Mouse (Mus musculus) CH12.LX (cell line): ENCODE data around the gene Gm609. TPM values are rescaled to one million over a fixed set of nuclear protein-coding genes. Genes with fewer than 3 reads are reported as not detected.

Experiments used
- DNase-seq: peaks from one replicate; pipeline ENCODE4 v3.0.0-alpha.2; 2013; ENCODE audit errors: extremely low read depth
- H3K27ac ChIP-seq: 2 replicates; pipeline ENCODE4 v1.5.1; 2012; ENCODE audit warnings: low read depth, mild to moderate bottlenecking, control low read depth, moderate library complexity; ENCODE audit not compliant: insufficient read depth
- H3K27me3 ChIP-seq: replicated peaks from 2 replicates; pipeline ENCODE3; 2012; ENCODE audit warnings: inconsistent platforms
- H3K36me3 ChIP-seq, 2 experiments: replicated peaks in 1 of 2; 2 replicates each; pipeline versions ENCODE3 to v1.6.1; 2012; ENCODE audit warnings: inconsistent platforms in 1 of 2, low read length in 1 of 2, mild to moderate bottlenecking in 1 of 2, mixed read lengths in 1 of 2, moderate library complexity in 1 of 2; ENCODE audit not compliant: control insufficient read depth in 1 of 2, insufficient read depth in 1 of 2
- H3K4me1 ChIP-seq, 2 experiments: 2 replicates each; pipeline ENCODE4 v1.6.1; 2012; ENCODE audit warnings: inconsistent platforms in 1 of 2, moderate library complexity in 1 of 2; ENCODE audit not compliant: insufficient read depth in 2 of 2, control insufficient read depth in 1 of 2
- H3K4me2 ChIP-seq: 2 replicates; pipeline ENCODE4 v1.6.1; 2012; ENCODE audit warnings: low read depth, mild to moderate bottlenecking, control low read depth; ENCODE audit not compliant: poor library complexity, insufficient read depth, severe bottlenecking
- H3K4me3 ChIP-seq, 3 experiments: fragments of 150-350 bp in 1 of 3; sonication (generic) in 1 of 3; replicated peaks in 1 of 3; 2 replicates each; pipeline versions ENCODE3 to v1.5.1; 2011 to 2012; ENCODE audit warnings: low read depth in 2 of 3, low read length in 2 of 3, mild to moderate bottlenecking in 2 of 3, moderate library complexity in 2 of 3, control low read depth in 1 of 3, improper control_type of control experiment in 1 of 3, inconsistent platforms in 1 of 3, mixed read lengths in 1 of 3; ENCODE audit not compliant: poor library complexity in 1 of 3
- H3K79me2 ChIP-seq: replicated peaks from 2 replicates; pipeline ENCODE4 v1.6.1; 2012; ENCODE audit warnings: mild to moderate bottlenecking, moderate library complexity; ENCODE audit not compliant: control insufficient read depth, poor library complexity, insufficient read depth, severe bottlenecking; ENCODE audit errors: extremely low read depth
- H3K9ac ChIP-seq: 2 replicates; pipeline ENCODE4 v1.6.1; 2012; ENCODE audit warnings: low read depth, mild to moderate bottlenecking, control low read depth, moderate library complexity; ENCODE audit not compliant: insufficient read depth
- H3K9me3 ChIP-seq: replicated peaks from 2 replicates; pipeline ENCODE3; 2012; ENCODE audit warnings: low read length, inconsistent platforms, mixed read lengths
- CHD1 ChIP-seq: IDR thresholded peaks from 2 replicates; pipeline ENCODE4 v1.6.1; 2012; ENCODE audit warnings: low read depth, low read length, improper control_type of control experiment, inconsistent platforms
- CHD2 ChIP-seq: IDR thresholded peaks from 2 replicates; pipeline ENCODE4 v1.6.1; 2011; ENCODE audit warnings: low read length, improper control_type of control experiment
- CTCF ChIP-seq, 2 experiments: IDR thresholded peaks in 1 of 2; conservative IDR thresholded peaks in 1 of 2; 2 replicates each; pipeline ENCODE4 v1.5.1; 2011 to 2012; ENCODE audit warnings: low read depth in 2 of 2, low read length in 2 of 2, improper control_type of control experiment in 1 of 2, inconsistent platforms in 1 of 2, mild to moderate bottlenecking in 1 of 2, moderate library complexity in 1 of 2
- E2F4 ChIP-seq: IDR thresholded peaks from 2 replicates; pipeline ENCODE4 v1.6.1; 2011; ENCODE audit warnings: low read depth, low read length, improper control_type of control experiment; ENCODE audit not compliant: insufficient replicate concordance
- ELF1 ChIP-seq: IDR thresholded peaks from 2 replicates; pipeline ENCODE4 v1.6.1; 2014; ENCODE audit warnings: low read depth, mild to moderate bottlenecking, inconsistent platforms, low read length, improper control_type of control experiment
- EP300 ChIP-seq: IDR thresholded peaks from 2 replicates; pipeline ENCODE4 v1.6.1; 2011; ENCODE audit warnings: low read length, improper control_type of control experiment
- ETS1 ChIP-seq: conservative IDR thresholded peaks from 2 replicates; pipeline ENCODE4 v1.6.1; 2012; ENCODE audit warnings: low read depth, mild to moderate bottlenecking, inconsistent platforms, low read length, improper control_type of control experiment, moderate library complexity
- GABPA ChIP-seq: IDR thresholded peaks from 2 replicates; pipeline ENCODE4 v1.6.1; 2012; ENCODE audit warnings: low read depth, low read length, improper control_type of control experiment, inconsistent platforms; ENCODE audit not compliant: insufficient replicate concordance
- JUN ChIP-seq: IDR thresholded peaks from 2 replicates; pipeline ENCODE4 v1.6.1; 2011; ENCODE audit warnings: low read depth, mild to moderate bottlenecking, low read length, improper control_type of control experiment, moderate library complexity; ENCODE audit not compliant: insufficient read depth
- JUND ChIP-seq: conservative IDR thresholded peaks from 2 replicates; pipeline ENCODE4 v1.6.1; 2011; ENCODE audit warnings: low read depth, low read length, improper control_type of control experiment
- MAFK ChIP-seq: IDR thresholded peaks from 2 replicates; pipeline ENCODE4 v1.6.1; 2011; ENCODE audit warnings: low read length, improper control_type of control experiment; ENCODE audit not compliant: insufficient replicate concordance
- MAZ ChIP-seq: IDR thresholded peaks from 2 replicates; pipeline ENCODE4 v1.6.1; 2012; ENCODE audit warnings: low read depth, mild to moderate bottlenecking, inconsistent platforms, low read length, improper control_type of control experiment, moderate library complexity
- MEF2A ChIP-seq: IDR thresholded peaks from 2 replicates; pipeline ENCODE4 v1.6.1; 2014; ENCODE audit warnings: low read depth, mild to moderate bottlenecking, inconsistent platforms, low read length, improper control_type of control experiment, borderline replicate concordance
- NRF1 ChIP-seq: IDR thresholded peaks from 2 replicates; pipeline ENCODE4 v1.6.1; 2014; ENCODE audit warnings: low read depth, mild to moderate bottlenecking, inconsistent platforms, low read length, improper control_type of control experiment, moderate library complexity
- RAD21 ChIP-seq: IDR thresholded peaks from 2 replicates; pipeline ENCODE4 v1.6.1; 2011; ENCODE audit warnings: low read depth, mild to moderate bottlenecking, low read length, improper control_type of control experiment, moderate library complexity
- RCOR1 ChIP-seq: conservative IDR thresholded peaks from 2 replicates; pipeline ENCODE4 v1.6.1; 2012; ENCODE audit warnings: low read depth, mild to moderate bottlenecking, inconsistent platforms, low read length, improper control_type of control experiment
- SIN3A ChIP-seq: IDR thresholded peaks from 2 replicates; pipeline ENCODE4 v1.6.1; 2012; ENCODE audit warnings: low read length, improper control_type of control experiment, inconsistent platforms
- SMC3 ChIP-seq: IDR thresholded peaks from 2 replicates; pipeline ENCODE4 v1.6.1; 2011; ENCODE audit warnings: low read depth, low read length, improper control_type of control experiment
- TBP ChIP-seq: conservative IDR thresholded peaks from 2 replicates; pipeline ENCODE4 v1.6.1; 2011; ENCODE audit warnings: low read depth, low read length, improper control_type of control experiment
- UBTF ChIP-seq: IDR thresholded peaks from 2 replicates; pipeline ENCODE4 v1.6.1; 2012; ENCODE audit warnings: low read depth, mild to moderate bottlenecking, inconsistent platforms, low read length, improper control_type of control experiment, moderate library complexity
- ZMIZ1 ChIP-seq: IDR thresholded peaks from 2 replicates; pipeline ENCODE4 v1.6.1; 2012; ENCODE audit warnings: low read depth, mild to moderate bottlenecking, inconsistent platforms, low read length, improper control_type of control experiment
- ZNF384 ChIP-seq: IDR thresholded peaks from 2 replicates; pipeline ENCODE4 v1.6.1; 2012; ENCODE audit warnings: low read depth, low read length, improper control_type of control experiment, inconsistent platforms
- dilution Hi-C: fragments of 300-500 bp; cut with MboI; formaldehyde crosslinking; loops from 2 replicates; pipeline ENCODE4 v1.14.3; 2020; ENCODE audit warnings: low sequenced_read_pairs; ENCODE audit not compliant: extremely low pct_unique_long_range_greater_than_20kb, extremely low pct_ligation_motif_present
- in situ Hi-C: fragments of 300-500 bp; cut with MboI; formaldehyde crosslinking; loops from 3 replicates; pipeline ENCODE4 v1.14.3; 2019; ENCODE audit warnings: low sequenced_read_pairs, low pct_ligation_motif_present, low pct_unique_long_range_greater_than_20kb, mixed read lengths
- polyA plus RNA-seq: library from polyadenylated mRNA; unstranded; fragments of >175 nt; gene quantifications from 2 replicates; pipeline ENCODE4 v1.2.1, GENCODE M21; 2012; ENCODE audit warnings: low read depth; ENCODE audit not compliant: insufficient read length
- total RNA-seq, 2 experiments: library from RNA; depleted of rRNA; stranded (reverse); fragments of 300-350 nt in 1 of 2; fragments of >200 nt in 1 of 2; gene quantifications; 2 replicates each; pipeline ENCODE4 v1.2.3; 2012 to 2014

The Gm609 gene
- total and polyA plus RNA-seq, 3 experiments: 0.04 TPM; not detected in 2

DNA sequence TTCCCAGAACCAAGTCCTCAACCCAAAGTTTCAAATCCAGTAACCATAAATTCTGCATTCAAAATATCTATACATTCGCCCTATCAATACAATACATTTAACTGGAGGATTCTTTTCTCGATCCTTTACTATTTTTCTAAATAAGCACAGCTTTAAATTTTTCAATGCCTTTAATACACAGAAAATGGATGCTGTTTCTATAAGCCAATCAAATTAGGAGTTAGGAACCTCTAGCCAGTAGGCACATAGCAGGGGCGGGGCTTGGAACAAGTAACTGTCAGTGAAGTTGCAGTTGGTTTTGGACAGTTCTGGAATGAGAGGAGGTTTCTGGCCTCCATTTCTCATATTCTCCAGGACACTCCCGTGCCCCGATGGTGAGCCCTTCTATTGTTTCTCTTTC is 42.2 kb upstream of the Gm609 start, which contains the start of gene Slc9c1:
Slc9c1 (plus strand) TSS at position 301 of the 400 bp plus-strand sequence.
- dilution Hi-C loops (no loop called here), in situ Hi-C loops (no loop called here)
- no peak within 1 kb of the TSS for H3K27ac ChIP-seq
- no peaks in the 10 kb centered on the region for H3K79me2 ChIP-seq
- no peak within 1 kb of the TSS for H3K4me3 ChIP-seq
- no peak within 1 kb of the TSS for H3K9ac ChIP-seq
- TF ChIP-seq JUND: no peak
- TF ChIP-seq JUN: no peak
- TF ChIP-seq RAD21: no peak
- no peak for TF ChIP-seq SMC3
- no peak for TF ChIP-seq SIN3A
- no peak for TF ChIP-seq MAFK
- no peak for TF ChIP-seq CHD2
- no peak for TF ChIP-seq ZNF384
- no peak for TF ChIP-seq ZMIZ1
- no peaks in the 10 kb centered on the region for H3K4me1 ChIP-seq
- H3K9me3 ChIP-seq: no peaks in the 10 kb centered on the region
- H3K36me3 ChIP-seq: no peaks in the 10 kb centered on the region
- no peaks in the 10 kb centered on the region for H3K27me3 ChIP-seq
- peak; percentile 7 for DNase-seq
- H3K4me2 ChIP-seq: 0 out of 2 replicates have a peak within 1 kb of the TSS, but pooled peaks have one; percentile 5

DNA sequence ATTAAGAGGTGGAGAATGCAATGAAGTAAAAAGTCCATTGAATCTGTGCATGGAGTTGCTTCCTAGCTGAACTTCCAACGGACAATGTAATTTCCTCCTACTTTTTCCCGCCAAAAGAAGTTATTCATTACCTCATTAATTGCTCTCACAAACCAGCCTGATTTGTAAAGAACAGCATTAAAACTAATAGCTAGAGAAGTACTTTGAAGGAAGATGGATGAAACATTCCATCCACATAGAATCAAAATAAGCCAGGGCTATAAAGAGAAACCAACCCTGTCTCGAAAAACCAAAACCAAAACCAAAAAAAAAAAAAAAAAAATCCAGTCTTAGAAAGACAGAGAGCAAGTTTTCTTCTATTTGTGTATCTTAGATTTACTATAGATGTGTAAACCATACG is 39.2 kb upstream of the Gm609 start, which contains the start of gene Gm17783:
Gm17783 (minus strand) TSS at position 101 of the 400 bp plus-strand sequence.
- Histone ChIP-seq H3K9ac (peak within 1 kb of the TSS; percentile 57), H3K4me1 (no peaks in the 10 kb centered on the region), H3K27me3 (no peaks in the 10 kb centered on the region), H3K79me2 (no peaks in the 10 kb centered on the region), H3K36me3 (no peaks in the 10 kb centered on the region), H3K4me3 (no peak within 1 kb of the TSS), H3K4me2 (peak within 1 kb of the TSS; percentile 63; the same call in 1 of the 2 replicates), H3K9me3 (no peaks in the 10 kb centered on the region), H3K27ac (no peak within 1 kb of the TSS)
- in situ Hi-C loops (no loop called here), dilution Hi-C loops (no loop called here)
- no peak for DNase-seq
- TF ChIP-seq MAZ (no peak), EP300 (0 out of 2 replicates have a peak, but pooled peaks have one; percentile 22), GABPA (no peak), CHD1 (no peak), RCOR1 (no peak), MEF2A (no peak), TBP (no peak), JUN (no peak), ETS1 (no peak), NRF1 (no peak), JUND (no peak), UBTF (no peak), ELF1 (no peak), ZNF384 (peak; percentile 86), CTCF (conservative IDR thresholded peaks at IDR 0.05 in 1 of 2, IDR thresholded peaks at IDR 0.05 in 1 of 2; ENCODE audit: low read depth in 2 of 2, low read length in 2 of 2) (no peak), E2F4 (peak; percentile 86), ZMIZ1 (no peak)
